Mouse (Mus musculus): Measurements from ENCODE around the gene Syt12.
A peak's percentile ranks its signal among the peaks of the same experiment; 100 is the strongest.

Syt12 gene

GRCm38 (mm10) chr19:4398959-4399358, 78.3 kb downstream of the Syt12 start:
- DNase-seq: no peak

DNA sequence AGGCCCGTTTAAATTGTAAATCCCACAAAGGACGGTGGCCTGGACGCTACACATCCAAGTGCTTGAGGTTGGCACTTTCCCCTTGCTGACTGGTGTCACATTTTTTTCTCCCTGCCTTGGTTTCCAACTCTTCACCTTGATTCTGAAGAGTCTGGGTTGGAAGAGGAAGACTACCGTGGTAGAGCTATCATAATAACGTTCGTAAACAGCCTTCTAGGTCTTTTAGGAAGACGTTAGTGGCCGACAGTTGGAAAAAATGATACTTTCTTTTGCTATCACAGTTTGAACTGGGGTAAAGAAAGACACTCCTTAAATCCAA, 78.7 kb downstream of the Syt12 start:
- no peak for DNase-seq

DNA sequence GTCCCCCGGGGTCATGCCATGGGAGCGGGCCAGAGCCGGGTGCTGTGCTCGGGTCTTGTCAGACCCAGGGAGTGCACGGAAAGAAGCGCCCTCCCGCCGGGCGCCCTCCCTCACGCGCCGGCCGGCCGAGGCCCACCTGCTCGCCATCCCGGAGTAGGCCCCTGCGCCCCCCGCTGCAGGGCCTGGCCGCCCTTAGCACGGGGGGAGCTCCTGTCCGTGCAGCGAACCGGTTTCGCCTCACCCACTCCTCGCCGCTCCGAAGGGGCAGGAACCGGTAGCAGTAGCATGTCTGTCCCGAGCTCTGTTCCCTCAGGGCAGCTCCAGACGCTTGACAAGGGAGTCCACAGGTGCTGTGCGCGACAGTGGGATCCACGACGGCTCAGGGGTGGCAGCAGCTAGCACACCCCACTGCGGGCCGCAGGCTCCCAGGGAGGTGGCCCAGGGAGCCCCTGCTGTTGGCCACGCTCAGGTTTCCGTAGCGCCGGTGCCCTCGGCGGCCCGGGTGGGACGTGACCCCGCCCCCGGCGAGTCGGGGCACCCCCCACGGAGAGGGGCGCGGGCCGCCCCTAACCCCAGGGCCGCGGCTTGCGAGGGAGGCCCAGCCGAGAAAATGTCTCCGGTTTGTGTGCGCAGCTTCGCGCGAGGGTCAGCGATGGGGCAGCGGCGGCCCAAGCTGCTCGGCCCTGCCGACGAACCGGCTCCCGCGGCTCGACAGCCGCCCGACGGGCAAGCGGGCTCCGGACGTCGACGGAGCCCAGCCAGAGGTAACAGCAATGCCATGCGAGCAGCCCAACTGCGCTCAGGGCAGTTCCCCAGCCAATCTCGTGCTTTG, 79.2 kb downstream of the Syt12 start, which contains the start of gene Kdm2a:
Gene Kdm2a (minus strand): TSS at position 488 of the 832 bp plus-strand sequence.
- peak; percentile 54 for DNase-seq

DNA sequence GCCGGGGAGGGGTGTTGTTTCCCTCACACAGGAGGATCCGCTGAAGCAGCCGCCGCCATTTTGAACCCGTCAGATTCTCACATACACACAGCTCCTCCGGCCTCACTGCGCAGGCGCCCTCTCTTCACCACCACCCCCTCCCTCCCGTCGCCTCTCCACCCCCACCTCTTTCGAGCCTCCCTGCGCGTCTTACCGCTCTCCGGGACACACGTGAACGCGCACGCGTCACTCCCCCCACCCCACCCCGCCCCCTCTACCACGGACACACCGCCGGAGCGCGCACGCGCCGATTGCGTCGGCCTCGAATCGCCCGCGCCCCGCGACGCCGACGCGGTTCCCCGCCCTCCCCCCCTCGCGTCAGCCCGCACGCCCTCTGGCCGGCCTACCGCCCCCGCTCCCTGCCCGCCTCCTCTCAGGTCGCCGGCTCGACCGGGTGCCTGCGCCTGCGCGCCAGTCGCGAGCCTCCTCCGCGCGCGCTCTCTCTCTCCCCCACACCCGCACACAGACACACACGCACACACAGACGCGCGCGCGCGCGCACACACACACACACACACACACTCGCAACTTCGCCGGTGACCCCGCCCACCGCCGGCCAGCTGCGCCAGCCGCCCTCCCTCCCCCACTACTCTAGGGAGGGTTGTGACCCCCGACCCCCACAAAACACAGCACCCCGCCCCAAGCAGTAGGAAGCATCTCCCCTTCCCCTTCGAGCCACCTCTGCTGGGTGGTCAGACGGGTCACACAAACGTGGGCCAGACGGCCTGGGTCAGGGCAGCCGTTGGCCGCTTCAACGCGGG, 80.0 kb downstream of the Syt12 start:
- DNase-seq: peak; percentile 99

GRCm38 (mm10) chr19:4396081-4396997, 80.9 kb downstream of the Syt12 start:
- peak; percentile 64 for DNase-seq

All from liver (tissue).